Mouse (Mus musculus): ENCODE measurements around the gene Acap2. TPM values are rescaled to one million over a fixed set of nuclear protein-coding genes. Genes with fewer than 3 reads are reported as not detected.
A peak's percentile ranks its signal among the peaks of the same experiment; 100 is the strongest.

Acap2 gene
- polyA plus RNA-seq, 1 experiment from 2014 or later, result 33.0 TPM

- no peaks in the 10 kb centered on the region for H3K27me3 ChIP-seq (ENCODE audit: insufficient read depth, low read length)
- peak overlapping the region; percentile 32; the same call in 1 of the 2 replicates for H3K27ac ChIP-seq (ENCODE audit: low read depth)
- no peak overlapping the region for H3K4me3 ChIP-seq (ENCODE audit: low read depth, low read length)
- H3K9ac ChIP-seq, result no peak overlapping the region
- H3K36me3 ChIP-seq (ENCODE audit: insufficient read depth), result peaks cover 37% of the 10 kb centered on the region
- WGBS, result 67% methylated on average over 13 of the region's 13 CpGs
- no peak for TF ChIP-seq CTCF (IDR thresholded peaks at IDR 0.05; ENCODE audit: low read depth)
- ATAC-seq (ENCODE audit: insufficient read depth) (no peak), DNase-seq (no peak)
- H3K4me2 ChIP-seq, result no peak overlapping the region
- H3K4me1 ChIP-seq (ENCODE audit: insufficient read depth), result no peaks in the 10 kb centered on the region; the same call in 1 of the 2 replicates
- no peaks in the 10 kb centered on the region for H3K9me3 ChIP-seq (ENCODE audit: low read depth, low read length)
Observed at GRCm38 (mm10) chr16:31136616-31137253, 64.3 kb downstream of the Acap2 start.

GRCm38 (mm10) chr16:31135519-31135918 lies 65.5 kb downstream of the Acap2 start:
- Histone ChIP-seq H3K27me3 (ENCODE audit: insufficient read depth, low read length) (no peaks in the 10 kb centered on the region), H3K36me3 (ENCODE audit: insufficient read depth) (peaks cover 37% of the 10 kb centered on the region), H3K9ac (no peak overlapping the region), H3K4me1 (ENCODE audit: insufficient read depth) (no peaks in the 10 kb centered on the region; the same call in none of the 2 replicates), H3K4me3 (ENCODE audit: low read depth, low read length) (no peak overlapping the region), H3K9me3 (ENCODE audit: low read depth, low read length) (no peaks in the 10 kb centered on the region), H3K27ac (ENCODE audit: low read depth) (peak overlapping the region; percentile 87), H3K4me2 (no peak overlapping the region)
- ATAC-seq (ENCODE audit: insufficient read depth), result peak; percentile 72
- peak; percentile 85 for DNase-seq
- no peak for TF ChIP-seq CTCF (IDR thresholded peaks at IDR 0.05; ENCODE audit: low read depth)
- 33% methylated on average over 8 of the region's 8 CpGs for WGBS

- no peak overlapping the region for H3K4me3 ChIP-seq (ENCODE audit: low read depth, low read length)
- H3K9me3 ChIP-seq (ENCODE audit: low read depth, low read length), result no peaks in the 10 kb centered on the region
- H3K36me3 ChIP-seq (ENCODE audit: insufficient read depth), result peaks cover 33% of the 10 kb centered on the region
- no peak overlapping the region for H3K4me2 ChIP-seq
- no peaks in the 10 kb centered on the region for H3K27me3 ChIP-seq (ENCODE audit: insufficient read depth, low read length)
- TF ChIP-seq CTCF (IDR thresholded peaks at IDR 0.05; ENCODE audit: low read depth), result 0 out of 2 replicates have a peak, but pooled peaks have one; percentile 3
- H3K4me1 ChIP-seq (ENCODE audit: insufficient read depth), result no peaks in the 10 kb centered on the region; the same call in none of the 2 replicates
- no peak overlapping the region for H3K9ac ChIP-seq
- WGBS, result 24% methylated on average over 5 of the region's 5 CpGs
- ATAC-seq (ENCODE audit: insufficient read depth) (peak; percentile 87), DNase-seq (peak; percentile 94)
- H3K27ac ChIP-seq (ENCODE audit: low read depth), result peak overlapping the region; percentile 68
Observed at GRCm38 (mm10) chr16:31131531-31131930, 69.5 kb downstream of the Acap2 start.

GRCm38 (mm10) chr16:31128116-31128515 lies 72.9 kb downstream of the Acap2 start:
- no peak overlapping the region for H3K27ac ChIP-seq (ENCODE audit: low read depth)
- 74% methylated on average over 5 of the region's 5 CpGs for WGBS
- H3K4me3 ChIP-seq (ENCODE audit: low read depth, low read length), result no peak overlapping the region
- H3K9ac ChIP-seq, result no peak overlapping the region
- H3K36me3 ChIP-seq (ENCODE audit: insufficient read depth), result peaks cover 33% of the 10 kb centered on the region
- no peak for DNase-seq
- H3K27me3 ChIP-seq (ENCODE audit: insufficient read depth, low read length), result no peaks in the 10 kb centered on the region
- H3K4me1 ChIP-seq (ENCODE audit: insufficient read depth), result no peaks in the 10 kb centered on the region; the same call in none of the 2 replicates
- no peak for ATAC-seq (ENCODE audit: insufficient read depth)
- no peak for TF ChIP-seq CTCF (IDR thresholded peaks at IDR 0.05; ENCODE audit: low read depth)
- H3K9me3 ChIP-seq (ENCODE audit: low read depth, low read length), result no peaks in the 10 kb centered on the region
- no peak overlapping the region for H3K4me2 ChIP-seq

- H3K9ac ChIP-seq, result no peak overlapping the region
- no peak for DNase-seq
- WGBS, result 74% methylated on average over 5 of the region's 5 CpGs
- H3K4me2 ChIP-seq, result no peak overlapping the region
- no peak overlapping the region for H3K27ac ChIP-seq (ENCODE audit: low read depth)
- H3K4me3 ChIP-seq (ENCODE audit: low read depth, low read length), result no peak overlapping the region
- TF ChIP-seq CTCF (IDR thresholded peaks at IDR 0.05; ENCODE audit: low read depth), result no peak
- no peaks in the 10 kb centered on the region for H3K4me1 ChIP-seq (ENCODE audit: insufficient read depth)
- peaks cover 41% of the 10 kb centered on the region for H3K36me3 ChIP-seq (ENCODE audit: insufficient read depth)
- no peaks in the 10 kb centered on the region for H3K27me3 ChIP-seq (ENCODE audit: insufficient read depth, low read length)
- ATAC-seq (ENCODE audit: insufficient read depth), result no peak
- H3K9me3 ChIP-seq (ENCODE audit: low read depth, low read length), result no peaks in the 10 kb centered on the region
Observed at GRCm38 (mm10) chr16:31124991-31125390, 76.1 kb downstream of the Acap2 start.

GRCm38 (mm10) chr16:31121612-31122011 lies 79.4 kb downstream of the Acap2 start:
- Histone ChIP-seq H3K27ac (ENCODE audit: low read depth) (no peak overlapping the region), H3K4me3 (ENCODE audit: low read depth, low read length) (no peak overlapping the region), H3K9me3 (ENCODE audit: low read depth, low read length) (no peaks in the 10 kb centered on the region), H3K9ac (no peak overlapping the region), H3K4me2 (no peak overlapping the region), H3K4me1 (ENCODE audit: insufficient read depth) (no peaks in the 10 kb centered on the region), H3K27me3 (ENCODE audit: insufficient read depth, low read length) (no peaks in the 10 kb centered on the region), H3K36me3 (ENCODE audit: insufficient read depth) (peaks cover 50% of the 10 kb centered on the region)
- no peak for TF ChIP-seq CTCF (IDR thresholded peaks at IDR 0.05; ENCODE audit: low read depth)
- DNase-seq (no peak), ATAC-seq (ENCODE audit: insufficient read depth) (no peak)
- WGBS, result 94% methylated on average over 6 of the region's 6 CpGs

- Histone ChIP-seq H3K27me3 (ENCODE audit: insufficient read depth, low read length) (no peaks in the 10 kb centered on the region), H3K27ac (ENCODE audit: low read depth) (no peak overlapping the region), H3K9ac (no peak overlapping the region), H3K9me3 (ENCODE audit: low read depth, low read length) (peaks cover 4% of the 10 kb centered on the region; the same call in 1 of the 2 replicates), H3K36me3 (ENCODE audit: insufficient read depth) (peaks cover 68% of the 10 kb centered on the region), H3K4me2 (no peak overlapping the region), H3K4me1 (ENCODE audit: insufficient read depth) (no peaks in the 10 kb centered on the region), H3K4me3 (ENCODE audit: low read depth, low read length) (no peak overlapping the region)
- DNase-seq, result no peak
- no peak for TF ChIP-seq CTCF (IDR thresholded peaks at IDR 0.05; ENCODE audit: low read depth)
- no peak for ATAC-seq (ENCODE audit: insufficient read depth)
Observed at GRCm38 (mm10) chr16:31113596-31113995, 87.4 kb downstream of the Acap2 start.

Measured in lung, embryonic 14.5 days (tissue).